8 mouse cellular contexts compared by ENCODE assay signal in the genomic region with DNA sequence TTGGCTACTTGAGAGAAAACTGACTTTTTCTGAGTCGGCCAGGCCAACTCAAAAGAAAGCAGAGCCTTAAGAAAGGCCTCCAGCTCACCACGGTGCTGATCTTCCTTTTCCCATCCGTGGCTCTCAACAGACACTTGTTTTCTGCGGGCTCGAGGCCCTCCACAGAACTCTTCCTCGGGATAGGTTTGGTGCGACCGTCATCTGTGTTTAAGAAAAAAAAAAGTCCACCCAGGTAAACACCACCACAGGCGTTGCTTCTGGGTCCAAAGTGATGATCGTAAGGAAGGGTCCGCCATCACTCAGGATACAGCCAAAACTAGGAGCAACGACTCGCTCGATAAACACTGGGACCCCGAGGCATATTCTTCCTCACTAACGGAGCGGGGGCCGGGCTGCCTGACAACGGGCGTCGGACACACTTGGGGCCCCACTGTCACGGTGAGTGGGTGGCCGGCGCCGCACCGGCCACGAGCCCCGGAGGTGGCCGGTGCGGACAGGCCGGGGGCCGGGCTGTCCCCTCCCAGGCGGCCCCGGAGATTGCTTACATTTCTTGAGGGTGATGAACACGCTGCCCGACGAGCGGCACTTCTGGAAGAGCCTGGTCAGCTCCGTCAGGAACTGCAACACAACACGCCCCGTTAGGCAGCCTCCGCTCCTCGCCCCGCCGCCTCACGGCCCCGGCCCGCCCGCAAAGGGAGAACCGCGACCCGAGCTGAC. TPM values are rescaled to one million over a fixed set of nuclear protein-coding genes. Genes with fewer than 3 reads are reported as not detected.
DNase-seq lines count a peak whose midpoint lies in the region; ATAC-seq and TF ChIP-seq lines count a peak whose summit lies in the region.

No protein-coding gene starts in this region.

- WGBS in spleen, adult 2 months, result under 1% methylated on average over 50 of the region's 52 CpGs
- whole genome bisulfite sequencing in intestine, embryonic 16.5 days, result 2% methylated on average over 47 of the region's 52 CpGs

- no peaks in the 10 kb centered on the region for H3K27me3 ChIP-seq in spleen, adult 2 months (ENCODE audit: control insufficient read depth, insufficient read depth, low read length)
- H3K27me3 ChIP-seq in intestine, embryonic 16.5 days (replicated peaks; ENCODE audit: control insufficient read depth, insufficient read depth, low read length), result no peaks in the 10 kb centered on the region

- ATAC-seq in intestine, embryonic 16.5 days, result peak; percentile 81

- DNase-seq in cerebellum, adult 11-12 months, result peak; percentile 14
- no peak for DNase-seq in cerebellum, adult 8-10 months
- no peak for DNase-seq in spleen, adult 2 months (ENCODE audit: low read depth in 1 of 2, low spot score in 2 of 2)
- DNase-seq in spleen, postnatal 4 days (ENCODE audit: low spot score in 2 of 2), result no peak
- peak; percentile 46 for DNase-seq in naive thymus-derived CD4-positive, alpha-beta T cell, adult 2 months (ENCODE audit: low read depth)
- no peak for DNase-seq in gastrocnemius, postnatal 14 days
- DNase-seq in urinary bladder, postnatal 36 days (ENCODE audit: low spot score in 2 of 2), result no peak

- H3K9ac ChIP-seq in intestine, embryonic 16.5 days (ENCODE audit: low read depth, low read length), result peak overlapping the region; percentile 90

- H3K4me2 ChIP-seq in intestine, embryonic 16.5 days (ENCODE audit: low read depth, low read length), result peak overlapping the region; percentile 82

- peak overlapping the region; percentile 69; the same call in 1 of the 2 replicates for H3K27ac ChIP-seq in spleen, adult 2 months (ENCODE audit: insufficient read depth, low read length)
- H3K27ac ChIP-seq in intestine, embryonic 16.5 days (ENCODE audit: low read length), result peak overlapping the region; percentile 85

- intact Hi-C loops in gastrocnemius, postnatal 14 days (cut with DNase I; ENCODE audit: low total_unique reads), result no loop called here

- no peaks in the 10 kb centered on the region for H3K9me3 ChIP-seq in intestine, embryonic 16.5 days (ENCODE audit: control insufficient read depth, low read length)

- TF ChIP-seq CTCF in spleen, adult 2 months (IDR thresholded peaks at IDR 0.05; ENCODE audit: extremely low read depth, insufficient read depth, insufficient read length, insufficient replicate concordance), result no peak

- H3K4me3 ChIP-seq in spleen, adult 2 months (ENCODE audit: extremely low read depth, insufficient read depth, insufficient read length), result peak overlapping the region; percentile 87
- H3K4me3 ChIP-seq in intestine, embryonic 16.5 days (ENCODE audit: low read length), result peak overlapping the region; percentile 90

- peaks cover 6% of the 10 kb centered on the region; the same call in 1 of the 2 replicates for H3K4me1 ChIP-seq in spleen, adult 2 months (ENCODE audit: control insufficient read depth, insufficient read depth, insufficient read length)
- H3K4me1 ChIP-seq in intestine, embryonic 16.5 days (ENCODE audit: control insufficient read depth, insufficient read depth, low read length), result peaks cover 9% of the 10 kb centered on the region; the same call in 1 of the 2 replicates

- H3K36me3 ChIP-seq in spleen, adult 2 months (ENCODE audit: control insufficient read depth, insufficient read depth, low read length), result peaks cover 8% of the 10 kb centered on the region; the same call in 1 of the 2 replicates
- H3K36me3 ChIP-seq in intestine, embryonic 16.5 days (ENCODE audit: control insufficient read depth, insufficient read depth, low read length), result no peaks in the 10 kb centered on the region; the same call in none of the 2 replicates

- TF ChIP-seq POLR2A in spleen, adult 2 months (IDR thresholded peaks at IDR 0.05; ENCODE audit: low read depth, low read length), result no peak

RNA-seq across cellular contexts. Expression of gene Srp14, which starts 0.5 kb away (rescaled TPM):
- polyA plus RNA-seq in spleen, adult 2 months (2012; rRNA removed), result 29.0 and 32.0 TPM in 2 replicates
- 191 and 204 TPM in 2 replicates for polyA plus RNA-seq in intestine, embryonic 16.5 days (2015; fragmentation: Nextera tagmentation; extraction: Ambion mirVana)
- total RNA-seq in gastrocnemius, postnatal 14 days (2021), result 100 to 1,000 TPM; 130 to 138 TPM

Comparison
In these comparisons a context has a peak if more than half of its experiments do, and no peak if none do; other contexts are left out.
1. DNase-seq: peak in cerebellum, adult 11-12 months (single experiment) and naive thymus-derived CD4-positive, alpha-beta T cell, adult 2 months (single experiment); none in cerebellum, adult 8-10 months (single experiment), spleen, adult 2 months (0 of 2), spleen, postnatal 4 days (0 of 2), gastrocnemius, postnatal 14 days (single experiment) and urinary bladder, postnatal 36 days (0 of 2).